Mouse (Mus musculus): ENCODE data around the gene Shcbp1l.
A peak's percentile ranks its signal among the peaks of the same experiment; 100 is the strongest.
"Not testable (repeated sequence)": the region's sequence is repeated elsewhere in the genome, so short reads cannot be mapped to it uniquely, and the experiment has no call there.

Gene Shcbp1l

GRCm38 (mm10) chr1:153424770-153425584 lies at the start of gene Shcbp1l:
Gene Shcbp1l (plus strand): TSS chr1:153425162.
- DNase-seq (ENCODE audit: inconsistent ontology term), result peak; percentile 86

DNA sequence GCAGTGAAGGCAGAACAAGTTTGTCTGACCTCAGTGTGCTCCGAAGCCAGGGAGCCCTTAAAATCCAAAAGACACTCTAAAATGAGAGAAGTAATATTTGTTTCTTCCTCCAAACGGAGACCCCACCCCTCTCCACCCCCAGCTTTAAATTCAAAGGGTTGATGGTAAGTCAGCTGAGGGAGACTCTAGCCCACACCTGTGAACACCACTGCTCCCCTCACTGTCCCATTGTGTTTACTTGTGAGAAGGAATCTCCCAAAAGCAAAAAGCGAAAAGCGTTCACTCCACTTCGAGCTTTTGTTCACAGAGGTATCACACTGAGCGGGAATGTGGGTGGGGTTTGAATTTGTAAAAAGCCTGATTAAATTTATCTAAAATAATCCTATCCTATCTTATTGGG lies 48.5 kb upstream of the Shcbp1l start:
- peak; percentile 21 for DNase-seq (ENCODE audit: inconsistent ontology term)

- no peak for DNase-seq (ENCODE audit: inconsistent ontology term)
Observed at GRCm38 (mm10) chr1:153378587-153378986, 46.4 kb upstream of the Shcbp1l start.

DNA sequence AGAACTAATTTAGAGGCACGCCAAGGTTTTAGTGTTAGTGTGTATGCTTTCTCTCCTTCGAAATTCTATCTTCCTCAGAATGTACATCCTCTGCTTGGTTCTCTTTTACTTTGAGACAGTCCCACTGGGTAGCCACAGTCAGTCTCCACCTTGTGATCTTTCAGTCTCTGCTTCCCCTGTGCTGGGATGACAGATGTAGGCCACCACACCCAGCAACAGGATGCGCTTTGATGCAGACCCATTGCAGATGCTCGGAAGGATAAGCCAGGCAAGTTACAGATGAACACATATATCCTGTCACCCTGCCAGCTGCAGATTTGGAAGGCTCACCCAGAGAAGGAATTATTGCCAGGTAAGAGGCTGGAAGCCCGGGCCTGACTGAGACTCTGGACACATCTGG lies 45.1 kb upstream of the Shcbp1l start:
- no peak for DNase-seq (ENCODE audit: inconsistent ontology term)

DNA sequence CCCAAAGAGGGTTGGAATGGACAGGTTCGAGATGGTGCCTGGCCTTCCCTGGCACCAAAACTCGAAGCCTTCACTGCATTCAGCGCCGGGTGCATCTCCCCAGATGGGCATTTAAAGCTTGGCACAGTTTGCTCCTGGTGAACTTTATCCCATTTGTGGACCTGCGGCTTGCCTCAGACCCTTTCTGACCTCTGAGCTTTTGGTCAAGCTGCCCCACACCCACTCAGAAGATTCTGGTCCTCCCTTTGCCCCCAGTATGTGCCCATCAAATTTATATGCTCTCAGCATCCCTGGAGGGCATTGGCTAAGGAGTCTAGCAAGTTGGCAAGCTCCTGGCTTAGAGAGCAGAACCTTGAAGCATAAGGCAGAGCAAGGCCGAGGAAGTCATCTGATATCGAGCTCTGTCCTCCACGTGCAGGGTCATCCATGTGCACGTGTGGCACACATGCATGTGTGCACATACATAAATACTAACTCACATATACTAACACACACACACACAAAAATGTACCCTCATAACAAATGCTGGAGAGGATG lies 44.1 kb upstream of the Shcbp1l start:
- DNase-seq (ENCODE audit: inconsistent ontology term), result no peak

DNA sequence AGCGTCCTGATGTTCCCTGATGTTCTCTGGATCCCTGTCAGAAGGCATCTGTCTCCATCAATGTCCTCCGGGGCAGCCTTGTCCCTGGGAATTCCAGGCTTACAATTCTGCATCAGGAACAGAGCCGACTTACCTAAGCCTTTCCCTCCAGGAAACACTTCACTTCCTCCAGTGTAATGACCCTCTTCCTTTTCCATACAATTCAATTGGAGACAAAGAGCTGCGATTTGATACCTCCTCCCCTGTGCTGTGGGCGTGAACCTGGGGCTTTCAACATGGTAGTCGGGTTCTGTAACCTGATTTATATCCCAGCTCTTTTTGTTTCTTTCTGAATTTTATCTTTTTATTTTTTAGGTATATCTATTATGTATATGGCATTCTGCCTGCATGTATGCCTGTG lies 39.9 kb upstream of the Shcbp1l start:
- no peak for DNase-seq (ENCODE audit: inconsistent ontology term)

DNA sequence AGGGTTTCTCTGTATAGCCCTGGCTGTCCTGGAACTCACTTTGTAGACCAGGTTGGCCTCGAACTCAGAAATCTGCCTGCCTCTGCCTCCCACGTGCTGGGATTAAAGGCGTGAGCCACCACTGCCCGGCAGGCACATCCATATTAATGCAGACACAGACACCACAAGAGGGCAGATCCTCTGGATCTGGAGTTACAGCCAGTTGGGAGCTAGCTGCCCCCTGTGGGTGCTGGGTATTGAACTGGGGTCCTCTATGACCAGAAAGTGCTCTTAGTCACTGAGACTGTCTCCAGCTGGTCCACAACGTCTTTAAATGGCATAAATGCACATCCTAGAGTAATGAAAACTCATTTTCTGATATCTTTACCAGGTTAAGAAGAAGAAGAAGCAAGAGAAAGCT lies 39.3 kb upstream of the Shcbp1l start:
- DNase-seq (ENCODE audit: inconsistent ontology term), result not testable (repeated sequence)

DNA sequence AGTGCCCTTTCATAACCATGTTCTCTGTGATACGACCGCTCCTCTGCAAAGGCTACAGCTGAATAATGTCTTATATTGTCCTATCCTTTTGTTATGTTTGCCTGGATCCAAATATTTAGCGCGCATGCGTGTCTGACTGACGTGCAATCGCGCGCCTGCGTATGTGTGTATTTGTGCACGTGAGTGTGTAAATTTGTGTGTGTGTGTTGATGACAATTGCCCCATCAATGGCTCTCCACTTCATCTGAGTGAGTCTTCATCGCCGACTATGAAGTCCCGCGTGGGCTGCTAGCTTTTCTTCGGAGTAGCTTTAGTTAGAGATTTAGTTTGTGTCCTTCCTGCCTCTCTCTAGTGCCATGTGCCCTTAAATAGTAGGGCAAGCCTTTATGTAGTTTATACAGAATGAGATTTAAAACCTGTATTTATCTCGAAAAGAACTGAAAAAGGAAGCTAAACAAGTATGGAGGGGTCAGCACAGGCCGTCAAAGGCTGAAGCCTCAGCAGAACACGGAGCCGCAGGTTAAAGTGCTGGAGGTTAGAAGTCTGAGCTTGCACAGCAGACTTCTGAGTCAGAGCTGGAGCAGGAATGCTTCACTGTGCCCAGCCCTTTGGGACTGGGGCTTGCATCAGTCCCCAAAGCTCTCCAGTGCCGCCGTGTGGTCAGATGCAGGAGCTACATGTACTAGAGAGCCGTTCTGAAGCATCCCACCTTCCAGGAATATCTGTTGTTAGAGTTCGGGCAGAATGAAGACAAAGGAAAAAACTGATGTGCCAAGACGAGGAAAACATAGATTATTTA lies 38.5 kb upstream of the Shcbp1l start:
- peak; percentile 74 for DNase-seq (ENCODE audit: inconsistent ontology term)

- not testable (repeated sequence) for DNase-seq (ENCODE audit: inconsistent ontology term)
Observed at GRCm38 (mm10) chr1:153395706-153396105, 29.3 kb upstream of the Shcbp1l start.

DNA sequence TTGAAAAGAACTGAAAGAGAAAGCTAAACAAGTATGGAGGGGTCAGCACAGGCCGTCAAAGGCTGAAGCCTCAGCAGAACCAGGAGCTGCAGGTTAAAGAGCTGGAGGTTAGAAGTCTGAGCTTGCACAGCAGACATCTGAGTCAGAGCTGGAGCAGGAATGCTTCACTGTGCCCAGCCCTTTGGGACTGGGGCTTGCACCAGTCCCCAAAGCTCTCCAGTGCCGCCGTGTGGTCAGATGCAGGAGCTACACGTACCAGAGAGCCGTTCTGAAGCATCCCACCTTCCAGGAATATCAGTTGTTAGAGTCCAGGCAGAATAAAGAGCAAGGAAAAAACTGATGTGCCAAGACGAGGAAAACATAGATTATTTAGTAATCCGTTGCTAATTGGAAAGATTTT lies 23.2 kb upstream of the Shcbp1l start:
- peak; percentile 67 for DNase-seq (ENCODE audit: inconsistent ontology term)

- DNase-seq (ENCODE audit: inconsistent ontology term), result not testable (repeated sequence)
Observed at GRCm38 (mm10) chr1:153407641-153408040, 17.3 kb upstream of the Shcbp1l start.

DNA sequence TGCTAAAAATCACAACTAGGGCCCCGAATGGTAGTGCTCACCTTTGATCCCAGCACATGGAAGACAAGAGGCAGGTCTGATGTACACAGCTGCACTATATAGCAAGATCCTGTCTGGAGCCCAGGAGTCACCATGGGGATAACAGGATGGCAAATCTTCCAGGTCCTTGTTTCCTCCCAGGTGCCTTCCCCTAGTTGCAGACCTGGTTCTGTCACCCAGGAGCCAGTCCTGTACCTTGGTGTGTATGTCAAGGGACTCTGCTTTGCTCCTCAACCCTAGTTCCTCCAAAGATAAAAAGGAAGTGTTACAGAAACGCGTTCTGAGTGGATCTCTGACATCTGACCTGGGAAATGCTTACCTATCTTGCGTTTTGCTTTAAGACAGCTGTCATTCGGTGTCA lies 16.7 kb upstream of the Shcbp1l start:
- DNase-seq (ENCODE audit: inconsistent ontology term), result not testable (repeated sequence)

DNA sequence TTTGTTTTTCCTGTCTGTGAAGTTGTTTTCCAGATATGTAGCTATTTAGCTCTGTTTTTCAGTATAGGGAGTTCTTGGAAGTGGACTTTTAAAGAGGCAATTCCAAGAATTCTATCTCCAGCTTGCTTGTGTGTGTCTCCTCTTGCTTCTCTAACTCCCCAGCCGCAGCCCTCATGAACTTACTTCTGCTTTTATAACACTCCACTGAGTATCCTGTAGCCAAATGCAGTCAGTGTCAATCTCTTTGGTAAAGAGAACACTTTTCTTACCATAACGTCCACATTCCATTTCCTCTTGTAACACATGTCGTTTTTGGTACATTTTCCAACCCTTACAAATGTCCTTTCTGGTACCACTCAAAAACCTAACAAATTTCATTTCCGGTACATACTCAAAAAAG lies 14.0 kb upstream of the Shcbp1l start:
- DNase-seq (ENCODE audit: inconsistent ontology term), result not testable (repeated sequence)

GRCm38 (mm10) chr1:153411723-153412122 lies 13.2 kb upstream of the Shcbp1l start:
- DNase-seq (ENCODE audit: inconsistent ontology term), result no peak

DNA sequence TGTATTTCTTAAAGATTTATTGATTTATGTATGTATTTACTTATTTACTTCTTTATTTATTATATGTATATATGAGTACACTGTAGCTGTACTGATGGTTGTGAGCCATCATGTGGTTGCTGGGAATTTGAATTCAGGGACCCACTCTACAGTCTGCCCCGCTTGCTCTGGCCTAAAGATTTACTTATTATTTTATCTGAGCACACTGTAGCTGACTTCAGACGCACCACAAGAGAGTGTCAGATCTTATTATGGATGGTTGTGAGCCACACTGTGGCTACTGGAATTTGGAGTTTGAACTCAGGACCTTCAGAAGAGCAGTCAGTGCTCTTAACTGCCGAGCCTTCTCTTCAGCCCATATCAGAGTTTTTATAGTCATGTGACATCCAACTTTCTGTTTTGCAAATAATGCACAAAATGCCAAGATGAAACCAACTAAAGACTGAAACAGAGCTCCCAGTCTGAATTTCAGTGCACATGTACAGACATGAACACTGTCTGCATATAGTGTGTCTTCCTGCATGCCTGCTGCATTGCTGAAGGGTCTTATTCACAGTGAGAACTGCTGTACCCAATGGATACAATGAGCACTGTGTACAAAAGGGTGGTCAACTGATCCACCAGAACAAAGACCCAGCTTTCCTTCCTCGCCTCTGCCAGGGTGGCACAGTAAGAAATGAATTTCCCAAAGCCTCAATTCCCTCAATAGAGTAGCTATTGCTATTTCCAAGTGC lies 12.1 kb upstream of the Shcbp1l start:
- DNase-seq (ENCODE audit: inconsistent ontology term), result not testable (repeated sequence)

DNA sequence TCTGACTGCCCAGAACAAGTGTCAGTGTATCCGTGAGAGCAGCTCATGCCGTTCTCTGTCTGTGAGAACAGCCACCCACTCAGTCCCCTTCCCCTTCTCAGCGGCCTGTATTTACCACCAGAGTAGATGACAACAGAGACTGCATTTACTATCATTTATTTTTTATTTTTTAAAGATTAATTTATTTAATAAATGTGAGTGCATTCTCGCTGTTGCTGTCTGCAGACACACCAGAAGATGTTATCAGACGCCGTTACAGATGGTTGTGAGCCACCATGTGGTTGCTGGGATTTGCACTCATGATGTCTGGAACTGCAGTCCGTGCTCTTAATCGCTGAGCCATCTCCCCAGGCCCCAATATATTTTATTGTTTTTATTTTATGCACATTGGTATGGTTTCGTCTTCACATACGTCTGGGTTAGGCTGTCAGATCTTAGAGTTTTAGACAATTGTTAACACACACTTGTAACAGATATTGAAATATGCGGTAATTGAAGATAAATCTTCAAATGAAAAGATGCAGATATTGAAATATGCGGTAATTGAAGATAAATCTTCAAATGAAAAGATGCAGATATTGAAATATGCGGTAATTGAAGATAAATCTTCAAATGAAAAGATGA lies 11.5 kb upstream of the Shcbp1l start:
- DNase-seq (ENCODE audit: inconsistent ontology term), result not testable (repeated sequence)

- not testable (repeated sequence) for DNase-seq (ENCODE audit: inconsistent ontology term)
Observed at GRCm38 (mm10) chr1:153414114-153414723, 10.7 kb upstream of the Shcbp1l start.

DNA sequence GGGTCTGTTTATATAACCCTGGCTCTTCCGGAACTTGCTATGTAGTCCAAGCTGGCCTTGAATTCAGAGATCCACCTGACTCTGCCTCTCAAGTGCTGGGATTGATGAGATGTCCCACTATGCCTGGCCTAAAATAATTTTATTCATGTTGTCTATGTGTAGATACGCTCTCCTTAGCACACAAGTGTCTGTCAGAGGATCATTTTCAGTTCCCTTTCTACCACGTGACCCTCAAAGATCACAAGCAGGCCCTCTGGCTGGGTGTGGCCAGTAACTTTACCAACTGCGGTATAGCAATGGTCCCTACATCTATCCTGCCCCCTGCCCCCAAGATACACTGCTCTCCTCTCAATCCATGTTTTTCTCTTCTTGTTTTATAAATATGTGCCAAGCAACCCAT lies 10.0 kb upstream of the Shcbp1l start:
- DNase-seq (ENCODE audit: inconsistent ontology term), result no peak

DNA sequence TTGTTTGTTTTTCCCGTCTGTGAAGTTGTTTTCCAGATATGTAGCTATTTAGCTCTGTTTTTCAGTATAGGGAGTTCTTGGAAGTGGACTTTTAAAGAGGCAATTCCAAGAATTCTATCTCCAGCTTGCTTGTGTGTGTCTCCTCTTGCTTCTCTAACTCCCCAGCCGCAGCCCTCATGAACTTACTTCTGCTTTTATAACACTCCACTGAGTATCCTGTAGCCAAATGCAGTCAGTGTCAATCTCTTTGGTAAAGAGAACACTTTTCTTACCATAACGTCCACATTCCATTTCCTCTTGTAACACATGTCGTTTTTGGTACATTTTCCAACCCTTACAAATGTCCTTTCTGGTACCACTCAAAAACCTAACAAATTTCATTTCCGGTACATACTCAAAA lies 9.2 kb upstream of the Shcbp1l start:
- not testable (repeated sequence) for DNase-seq (ENCODE audit: inconsistent ontology term)

DNA sequence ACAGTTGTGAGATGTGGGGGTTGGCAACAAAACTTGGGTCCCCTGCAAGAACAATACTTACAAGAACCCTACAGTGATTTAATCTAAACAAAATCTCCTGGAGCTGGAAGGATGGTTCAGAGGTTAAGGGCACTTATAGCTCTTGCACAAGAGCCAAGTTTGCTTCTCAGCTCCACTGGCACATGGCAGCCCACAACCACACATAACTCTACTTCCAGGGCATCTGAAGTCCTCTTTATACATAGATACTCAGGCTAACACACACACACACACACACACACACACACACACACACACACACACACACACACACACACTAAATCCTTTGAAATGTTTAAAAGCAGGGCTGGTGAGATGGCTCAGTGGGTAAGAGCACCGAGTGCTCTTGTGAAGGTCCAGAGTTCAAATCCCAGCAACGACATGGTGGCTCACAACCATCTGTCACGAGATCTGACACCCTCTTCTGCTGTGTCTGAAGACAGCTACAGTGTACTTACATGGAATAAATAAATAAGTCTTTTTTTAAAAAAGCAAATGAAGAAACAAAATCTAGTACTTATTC lies 8.6 kb upstream of the Shcbp1l start:
- DNase-seq (ENCODE audit: inconsistent ontology term), result not testable (repeated sequence)

DNA sequence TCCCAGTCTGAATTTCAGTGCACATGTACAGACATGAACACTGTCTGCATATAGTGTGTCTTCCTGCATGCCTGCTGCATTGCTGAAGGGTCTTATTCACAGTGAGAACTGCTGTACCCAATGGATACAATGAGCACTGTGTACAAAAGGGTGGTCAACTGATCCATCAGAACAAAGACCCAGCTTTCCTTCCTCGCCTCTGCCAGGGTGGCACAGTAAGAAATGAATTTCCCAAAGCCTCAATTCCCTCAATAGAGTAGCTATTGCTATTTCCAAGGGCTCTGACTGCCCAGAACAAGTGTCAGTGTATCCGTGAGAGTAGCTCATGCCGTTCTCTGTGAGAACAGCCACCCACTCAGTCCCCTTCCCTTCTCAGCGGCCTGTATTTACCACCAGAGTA lies 7.2 kb upstream of the Shcbp1l start:
- not testable (repeated sequence) for DNase-seq (ENCODE audit: inconsistent ontology term)

Measured in Muller cell, postnatal 12 days (primary cell).